Mouse (Mus musculus): ENCODE measurements around the gene Dnase2a. TPM values are rescaled to one million over a fixed set of nuclear protein-coding genes. Genes with fewer than 3 reads are reported as not detected.

Dnase2a gene
- polyA plus RNA-seq, 1 experiment from 2014 or later = 4.6 TPM

DNA sequence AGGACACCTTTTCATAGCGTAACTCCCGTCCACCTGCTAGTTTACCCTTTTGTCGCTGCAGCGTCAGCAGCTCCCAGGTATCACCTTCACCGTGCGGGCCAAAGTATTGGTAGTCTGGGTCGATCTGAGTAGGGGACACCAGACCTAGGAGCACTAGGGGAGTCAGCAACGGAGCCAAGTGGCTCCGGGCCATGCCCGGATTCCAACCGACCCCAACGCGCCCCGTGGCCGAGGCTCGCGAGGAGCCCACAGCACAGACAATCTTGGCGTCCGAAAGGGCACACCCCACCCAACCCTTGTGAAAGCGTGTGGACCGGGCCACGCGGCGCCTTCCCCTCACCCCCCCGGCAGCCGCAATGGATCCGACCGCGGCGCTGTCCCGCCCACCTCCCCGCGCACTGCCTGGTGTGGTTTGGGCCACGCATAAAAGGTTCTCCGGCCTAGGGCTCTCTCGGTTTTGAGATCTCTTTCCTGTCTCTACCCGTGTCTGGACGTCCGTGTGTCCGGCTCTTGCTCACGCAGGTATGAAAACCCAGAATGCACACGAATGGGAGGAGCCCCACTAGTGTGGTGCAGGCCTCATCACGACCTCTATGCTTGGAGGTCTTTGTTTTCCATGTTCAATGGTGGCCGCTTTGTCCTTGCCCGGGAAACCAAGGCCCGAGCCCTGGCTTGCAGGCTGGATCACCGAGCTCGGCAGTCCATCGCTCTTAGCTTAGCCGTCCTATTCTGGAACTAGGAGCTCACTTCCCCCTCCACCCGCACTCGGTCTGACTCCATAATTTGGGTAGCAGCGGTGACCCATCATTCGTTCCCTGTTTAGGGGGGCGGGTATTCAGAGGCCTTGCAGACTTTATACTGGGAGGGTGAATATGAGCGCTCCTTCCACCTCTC, 61.1 kb downstream of the Dnase2a start, which contains the start of the genes Gm49661, Prdx2 and Rnaseh2a:
Gene Gm49661 (minus strand): TSS at position 193 of the 894 bp plus-strand sequence.
Gene Prdx2 (plus strand): TSS at position 347 of the 894 bp plus-strand sequence.
Gene Rnaseh2a (minus strand): TSS at position 527 of the 894 bp plus-strand sequence.
- Histone ChIP-seq H3K27me3 (ENCODE audit: control insufficient read depth, insufficient read depth, low read length) (no peaks in the 10 kb centered on the region), H3K9ac (ENCODE audit: low read length) (peak within 1 kb of the TSS; percentile 99), H3K9me3 (ENCODE audit: control insufficient read depth, low read length) (no peaks in the 10 kb centered on the region), H3K27ac (ENCODE audit: low read depth, low read length) (peak within 1 kb of the TSS; percentile 57), H3K4me1 (ENCODE audit: control insufficient read depth, insufficient read depth, low read length) (peaks cover 24% of the 10 kb centered on the region), H3K36me3 (ENCODE audit: control insufficient read depth, insufficient read depth, low read length) (0 out of 2 replicates have a peak, but pooled peaks cover 3% of the 10 kb centered on the region), H3K4me3 (ENCODE audit: low read depth, low read length) (peak within 1 kb of the TSS; percentile 71), H3K4me2 (peak within 1 kb of the TSS; percentile 85)
- DNase-seq (ENCODE audit: low spot score, missing footprints) (peak; percentile 99), ATAC-seq (ENCODE audit: low FRiP score) (peak; percentile 75)
- under 1% methylated on average over 56 of the region's 56 CpGs for WGBS

DNA sequence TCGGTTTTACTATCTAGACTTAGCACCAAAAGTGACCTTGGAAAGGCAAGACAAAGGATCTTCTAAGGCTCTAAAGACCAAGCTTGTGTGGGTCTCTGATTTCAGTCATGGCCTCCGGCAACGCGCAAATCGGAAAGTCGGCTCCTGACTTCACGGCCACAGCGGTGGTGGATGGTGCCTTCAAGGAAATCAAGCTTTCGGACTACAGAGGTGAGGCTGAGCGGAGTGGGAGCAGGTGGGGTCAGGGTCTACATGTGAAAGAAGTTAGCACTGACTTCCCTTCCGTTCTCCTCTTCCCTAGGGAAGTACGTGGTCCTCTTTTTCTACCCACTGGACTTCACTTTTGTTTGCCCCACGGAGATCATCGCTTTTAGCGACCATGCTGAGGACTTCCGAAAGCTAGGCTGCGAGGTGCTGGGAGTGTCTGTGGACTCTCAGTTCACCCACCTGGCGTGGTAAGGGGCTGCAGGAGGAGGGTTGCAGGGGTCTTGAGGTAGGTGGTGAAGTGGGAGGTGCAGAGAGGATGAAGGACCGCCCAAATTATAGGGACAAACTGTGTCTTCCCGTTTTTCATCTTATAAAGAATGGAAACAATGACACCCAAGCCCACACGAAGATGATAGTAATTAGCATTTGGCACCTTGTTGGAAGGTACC, 61.9 kb downstream of the Dnase2a start:
- peaks cover 20% of the 10 kb centered on the region for H3K4me1 ChIP-seq (ENCODE audit: control insufficient read depth, insufficient read depth, low read length)
- peak overlapping the region; percentile 99 for H3K9ac ChIP-seq (ENCODE audit: low read length)
- H3K27ac ChIP-seq (ENCODE audit: low read depth, low read length) = peak overlapping the region; percentile 57
- DNase-seq (ENCODE audit: low spot score, missing footprints) = no peak
- H3K36me3 ChIP-seq (ENCODE audit: control insufficient read depth, insufficient read depth, low read length) = 0 out of 2 replicates have a peak, but pooled peaks cover 3% of the 10 kb centered on the region
- H3K27me3 ChIP-seq (ENCODE audit: control insufficient read depth, insufficient read depth, low read length) = no peaks in the 10 kb centered on the region
- peak overlapping the region; percentile 85 for H3K4me2 ChIP-seq
- WGBS = 11% methylated on average over 21 of the region's 21 CpGs
- no peak for ATAC-seq (ENCODE audit: low FRiP score)
- H3K9me3 ChIP-seq (ENCODE audit: control insufficient read depth, low read length) = no peaks in the 10 kb centered on the region
- H3K4me3 ChIP-seq (ENCODE audit: low read depth, low read length) = peak overlapping the region; percentile 71

DNA sequence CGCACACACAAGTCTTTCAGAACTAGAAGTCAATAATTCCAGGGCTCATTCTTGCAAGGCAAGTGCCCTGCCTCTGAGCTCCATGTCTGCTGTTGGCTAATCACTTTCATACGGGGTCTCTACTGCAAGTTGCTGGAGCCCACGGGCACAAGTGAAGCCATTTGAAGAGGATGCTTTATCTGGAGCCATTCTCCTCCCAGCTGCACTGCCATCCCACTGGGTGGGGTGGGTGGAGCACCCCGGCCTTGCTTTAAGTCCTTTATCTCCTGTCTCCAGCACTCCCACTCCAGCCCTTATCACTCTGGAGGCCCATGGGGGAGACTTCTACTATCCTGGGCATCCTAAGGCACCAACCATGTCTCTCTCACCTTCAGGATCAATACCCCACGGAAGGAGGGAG, 62.6 kb downstream of the Dnase2a start:
- Histone ChIP-seq H3K27me3 (ENCODE audit: control insufficient read depth, insufficient read depth, low read length) (no peaks in the 10 kb centered on the region), H3K4me2 (peak overlapping the region; percentile 85), H3K27ac (ENCODE audit: low read depth, low read length) (no peak overlapping the region), H3K9ac (ENCODE audit: low read length) (peak overlapping the region; percentile 99), H3K9me3 (ENCODE audit: control insufficient read depth, low read length) (no peaks in the 10 kb centered on the region), H3K36me3 (ENCODE audit: control insufficient read depth, insufficient read depth, low read length) (0 out of 2 replicates have a peak, but pooled peaks cover 3% of the 10 kb centered on the region), H3K4me3 (ENCODE audit: low read depth, low read length) (peak overlapping the region; percentile 71), H3K4me1 (ENCODE audit: control insufficient read depth, insufficient read depth, low read length) (peaks cover 18% of the 10 kb centered on the region)
- ATAC-seq (ENCODE audit: low FRiP score) (no peak), DNase-seq (ENCODE audit: low spot score, missing footprints) (no peak)
- 72% methylated on average over 5 of the region's 5 CpGs for WGBS

Small RNA genes lying within 50 kb of the gene (microRNA-seq; reads per million reads assigned to microRNA genes)
- gene Gm24197 = not detected
- 4.7 reads per million, percentile 22 among the genes with 10 or more reads in this experiment for gene Mir7069

Other genes starting within 250 kb of the Dnase2a start
- gene Ier2, start 245.7 kb upstream of the Dnase2a start, polyA plus RNA-seq (2014; fragmentation: Nextera tagmentation; extraction: Ambion mirVana) = 49.9 and 52.9 TPM in 2 replicates
- 39.9 and 45.6 TPM in 2 replicates for gene Trmt1, start 222.3 kb upstream of the Dnase2a start, polyA plus RNA-seq (2014; fragmentation: Nextera tagmentation; extraction: Ambion mirVana)
- 18.6 and 21.4 TPM in 2 replicates for gene Nacc1, start 220.7 kb upstream of the Dnase2a start, polyA plus RNA-seq (2014; fragmentation: Nextera tagmentation; extraction: Ambion mirVana)
- gene Lyl1, start 207.1 kb upstream of the Dnase2a start, polyA plus RNA-seq (2014; fragmentation: Nextera tagmentation; extraction: Ambion mirVana) = 5.1 and 6.5 TPM in 2 replicates
- gene G430095P16Rik, start 185.6 kb upstream of the Dnase2a start, polyA plus RNA-seq (2014; fragmentation: Nextera tagmentation; extraction: Ambion mirVana) = 1.6 and 1.9 TPM in 2 replicates
- 2.2 and 2.5 TPM in 2 replicates for gene Nfix, start 108.2 kb upstream of the Dnase2a start, polyA plus RNA-seq (2014; fragmentation: Nextera tagmentation; extraction: Ambion mirVana)
- 3.9 and 4.6 TPM in 2 replicates for gene Dand5, start 85.7 kb upstream of the Dnase2a start, polyA plus RNA-seq (2014; fragmentation: Nextera tagmentation; extraction: Ambion mirVana)
- 37.3 and 37.8 TPM in 2 replicates for gene Gadd45gip1, start 77.0 kb upstream of the Dnase2a start, polyA plus RNA-seq (2014; fragmentation: Nextera tagmentation; extraction: Ambion mirVana)
- gene Rad23a, start 67.9 kb upstream of the Dnase2a start, polyA plus RNA-seq (2014; fragmentation: Nextera tagmentation; extraction: Ambion mirVana) = 87.7 and 100 TPM in 2 replicates
- 708 and 747 TPM in 2 replicates for gene Calr, start 61.6 kb upstream of the Dnase2a start, polyA plus RNA-seq (2014; fragmentation: Nextera tagmentation; extraction: Ambion mirVana)
- gene Farsa, start 51.6 kb upstream of the Dnase2a start, polyA plus RNA-seq (2014; fragmentation: Nextera tagmentation; extraction: Ambion mirVana) = 77.4 and 84.4 TPM in 2 replicates
- 53.2 and 58.8 TPM in 2 replicates for gene Syce2, start 36.4 kb upstream of the Dnase2a start, polyA plus RNA-seq (2014; fragmentation: Nextera tagmentation; extraction: Ambion mirVana)
- gene Gcdh, start 14.6 kb upstream of the Dnase2a start, polyA plus RNA-seq (2014; fragmentation: Nextera tagmentation; extraction: Ambion mirVana) = 24.6 and 31.8 TPM in 2 replicates
- 13.7 and 14.4 TPM in 2 replicates for gene Klf1, start 6.6 kb upstream of the Dnase2a start, polyA plus RNA-seq (2014; fragmentation: Nextera tagmentation; extraction: Ambion mirVana)
- gene Mast1, start 28.8 kb downstream of the Dnase2a start, polyA plus RNA-seq (2014; fragmentation: Nextera tagmentation; extraction: Ambion mirVana) = 8.8 and 10.2 TPM in 2 replicates
- 0.15 TPM in 1 of 2 replicates, not detected in the other for gene Rtbdn, start 38.4 kb downstream of the Dnase2a start, polyA plus RNA-seq (2014; fragmentation: Nextera tagmentation; extraction: Ambion mirVana)
- gene Gm49661, start 60.9 kb downstream of the Dnase2a start, polyA plus RNA-seq (2014; fragmentation: Nextera tagmentation; extraction: Ambion mirVana) = not detected in 2 replicates
- 1,298 and 1,349 TPM in 2 replicates for gene Prdx2, start 61.0 kb downstream of the Dnase2a start, polyA plus RNA-seq (2014; fragmentation: Nextera tagmentation; extraction: Ambion mirVana)
- gene Rnaseh2a, start 61.2 kb downstream of the Dnase2a start, polyA plus RNA-seq (2014; fragmentation: Nextera tagmentation; extraction: Ambion mirVana) = 113 and 121 TPM in 2 replicates
- gene Junb, start 70.2 kb downstream of the Dnase2a start, polyA plus RNA-seq (2014; fragmentation: Nextera tagmentation; extraction: Ambion mirVana) = 3.4 and 4.5 TPM in 2 replicates
- 11.4 and 11.8 TPM in 2 replicates for gene Hook2, start 82.0 kb downstream of the Dnase2a start, polyA plus RNA-seq (2014; fragmentation: Nextera tagmentation; extraction: Ambion mirVana)
- not detected in 2 replicates for gene Best2, start 106.0 kb downstream of the Dnase2a start, polyA plus RNA-seq (2014; fragmentation: Nextera tagmentation; extraction: Ambion mirVana)
- 129 TPM in 2 replicates for gene Asna1, start 116.7 kb downstream of the Dnase2a start, polyA plus RNA-seq (2014; fragmentation: Nextera tagmentation; extraction: Ambion mirVana)
- 164 and 180 TPM in 2 replicates for gene Trir, start 118.3 kb downstream of the Dnase2a start, polyA plus RNA-seq (2014; fragmentation: Nextera tagmentation; extraction: Ambion mirVana)
- 19.5 and 19.9 TPM in 2 replicates for gene Tnpo2, start 128.4 kb downstream of the Dnase2a start, polyA plus RNA-seq (2014; fragmentation: Nextera tagmentation; extraction: Ambion mirVana)
- gene Fbxw9, start 151.5 kb downstream of the Dnase2a start, polyA plus RNA-seq (2014; fragmentation: Nextera tagmentation; extraction: Ambion mirVana) = 22.4 and 25.8 TPM in 2 replicates
- 0.53 TPM in 1 of 2 replicates, not detected in the other for gene Gm5741, start 159.4 kb downstream of the Dnase2a start, polyA plus RNA-seq (2014; fragmentation: Nextera tagmentation; extraction: Ambion mirVana)
- 65.5 and 66.8 TPM in 2 replicates for gene Dhps, start 163.2 kb downstream of the Dnase2a start, polyA plus RNA-seq (2014; fragmentation: Nextera tagmentation; extraction: Ambion mirVana)
- gene Wdr83os, start 172.2 kb downstream of the Dnase2a start, polyA plus RNA-seq (2014; fragmentation: Nextera tagmentation; extraction: Ambion mirVana) = 120 and 135 TPM in 2 replicates
- 54.3 and 56.1 TPM in 2 replicates for gene Wdr83, start 172.7 kb downstream of the Dnase2a start, polyA plus RNA-seq (2014; fragmentation: Nextera tagmentation; extraction: Ambion mirVana)
- gene Man2b1, start 174.7 kb downstream of the Dnase2a start, polyA plus RNA-seq (2014; fragmentation: Nextera tagmentation; extraction: Ambion mirVana) = 15.7 and 16.9 TPM in 2 replicates
- gene Zfp791, start 214.5 kb downstream of the Dnase2a start, polyA plus RNA-seq (2014; fragmentation: Nextera tagmentation; extraction: Ambion mirVana) = 1.3 and 1.5 TPM in 2 replicates
- not detected in 2 replicates for gene Cks1brt, start 243.4 kb downstream of the Dnase2a start, polyA plus RNA-seq (2014; fragmentation: Nextera tagmentation; extraction: Ambion mirVana)